Mouse (Mus musculus) neural tube, embryonic 11.5 days (tissue): ENCODE measurements around the gene Kif13a. TPM values are rescaled to one million over a fixed set of nuclear protein-coding genes. Genes with fewer than 3 reads are reported as not detected.

Experiments
- ATAC-seq: fragments of 200-750 bp; cut with Nextera tagmentation; 2 replicates; pipeline ENCODE4 v1.8.0; 2017; ENCODE audit warnings: moderate number of reproducible peaks, mild to moderate bottlenecking, moderate TSS enrichment, moderate library complexity; ENCODE audit not compliant: insufficient read depth, low FRiP score, low TSS enrichment
- DNase-seq: peaks from one replicate; pipeline ENCODE4 v3.0.0-alpha.2; 2015; ENCODE audit warnings: low spot score
- H3K27ac ChIP-seq: fragments of 300-500 bp; sonication (generic); 2 replicates; pipeline ENCODE4 v1.5.1; 2014; ENCODE audit warnings: low read depth, mild to moderate bottlenecking, low read length
- H3K27me3 ChIP-seq: fragments of 300-500 bp; sonication (generic); 2 replicates; pipeline ENCODE4 v1.6.1; 2014; ENCODE audit warnings: mild to moderate bottlenecking, low read length, mixed read lengths; ENCODE audit not compliant: control insufficient read depth, insufficient read depth
- H3K36me3 ChIP-seq: fragments of 300-500 bp; sonication (generic); 2 replicates; pipeline ENCODE4 v1.6.1; 2014; ENCODE audit warnings: mild to moderate bottlenecking, low read length, moderate library complexity, mixed read lengths; ENCODE audit not compliant: control insufficient read depth, insufficient read depth
- H3K4me1 ChIP-seq: fragments of 300-500 bp; sonication (generic); 2 replicates; pipeline ENCODE4 v1.6.1; 2014; ENCODE audit warnings: low read length, mixed read lengths; ENCODE audit not compliant: control insufficient read depth, insufficient read depth
- H3K4me2 ChIP-seq: fragments of 300-500 bp; sonication (generic); 2 replicates; pipeline ENCODE4 v1.6.1; 2014; ENCODE audit warnings: low read depth, mild to moderate bottlenecking, moderate library complexity
- H3K4me3 ChIP-seq: fragments of 300-500 bp; sonication (generic); 2 replicates; pipeline ENCODE4 v1.5.1; 2014; ENCODE audit warnings: low read depth, low read length
- H3K9ac ChIP-seq: fragments of 300-500 bp; sonication (generic); 2 replicates; pipeline ENCODE4 v1.6.1; 2014; ENCODE audit warnings: mild to moderate bottlenecking, low read length
- H3K9me3 ChIP-seq: fragments of 300-500 bp; sonication (generic); 2 replicates; pipeline ENCODE4 v1.6.1; 2016; ENCODE audit warnings: low read length; ENCODE audit not compliant: control insufficient read depth
- WGBS: fragments of 180-500 bp; shearing (Covaris S2); extraction: QIAGEN DNeasy Blood & Tissue Kit; methylation state at CpG from one replicate; pipeline ENCODE4 v1.1.7; 2014; 5-methylcytosine and 5-hydroxymethylcytosine counted together
- polyA plus RNA-seq: library from polyadenylated mRNA; unstranded; fragments of >200 nt; fragmentation: Nextera tagmentation; extraction: Ambion mirVana; gene quantifications from 2 replicates; pipeline ENCODE4 v1.2.1, GENCODE M21; 2014

Gene Kif13a
- polyA plus RNA-seq, 1 experiment from 2014 or later: 23.0 TPM

DNA sequence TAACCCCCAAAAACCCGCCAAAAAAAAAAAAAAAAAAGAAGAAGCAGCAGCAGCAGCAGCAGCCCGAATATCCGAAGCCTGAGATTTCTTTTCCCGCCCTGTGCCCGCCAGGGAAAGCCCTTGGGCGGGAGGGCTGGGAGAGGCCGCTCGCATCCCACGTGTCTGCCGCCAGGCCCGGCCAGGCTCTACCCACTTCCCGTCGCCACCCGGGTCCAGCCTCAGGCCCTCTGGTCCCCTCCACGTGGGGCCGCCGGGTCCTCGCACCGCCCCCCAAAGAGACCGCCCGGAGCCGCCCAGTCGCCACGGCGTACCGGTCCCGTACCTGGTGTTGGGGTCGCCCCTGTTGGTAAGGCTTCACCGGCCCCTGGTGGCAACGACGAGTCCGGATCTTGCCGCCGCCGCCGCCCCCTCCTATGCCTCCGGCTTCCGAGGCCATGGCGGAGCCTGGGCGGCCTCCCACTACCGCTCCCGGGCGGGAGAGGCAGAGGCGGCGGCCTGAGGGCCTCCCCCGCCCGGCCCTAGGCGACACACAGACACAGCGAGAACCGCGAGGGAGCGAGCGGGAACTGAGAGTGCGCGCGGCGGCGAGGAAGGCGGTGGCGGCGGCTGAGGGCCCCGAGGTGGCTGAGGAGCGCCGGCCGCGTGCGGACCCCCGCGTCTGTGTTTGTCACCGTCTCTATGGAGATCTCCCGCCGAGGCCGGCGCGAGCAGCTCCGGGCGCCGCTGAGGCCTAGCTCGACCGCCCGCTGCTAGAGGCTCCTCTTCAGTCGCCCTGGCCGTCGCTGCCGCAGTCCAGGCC is 202.4 kb downstream of the Kif13a start:
- peak overlapping the region; percentile 55 for H3K4me2 ChIP-seq
- under 1% methylated on average over 75 of the region's 85 CpGs for WGBS
- DNase-seq (peak; percentile 72), ATAC-seq (peak; percentile 88)
- no peaks in the 10 kb centered on the region for H3K27me3 ChIP-seq
- H3K4me1 ChIP-seq: 0 out of 2 replicates have a peak, but pooled peaks cover 5% of the 10 kb centered on the region
- H3K27ac ChIP-seq: peak overlapping the region; percentile 93
- H3K9me3 ChIP-seq: no peaks in the 10 kb centered on the region
- no peaks in the 10 kb centered on the region for H3K36me3 ChIP-seq
- peak overlapping the region; percentile 94 for H3K9ac ChIP-seq
- H3K4me3 ChIP-seq: peak overlapping the region; percentile 99

DNA sequence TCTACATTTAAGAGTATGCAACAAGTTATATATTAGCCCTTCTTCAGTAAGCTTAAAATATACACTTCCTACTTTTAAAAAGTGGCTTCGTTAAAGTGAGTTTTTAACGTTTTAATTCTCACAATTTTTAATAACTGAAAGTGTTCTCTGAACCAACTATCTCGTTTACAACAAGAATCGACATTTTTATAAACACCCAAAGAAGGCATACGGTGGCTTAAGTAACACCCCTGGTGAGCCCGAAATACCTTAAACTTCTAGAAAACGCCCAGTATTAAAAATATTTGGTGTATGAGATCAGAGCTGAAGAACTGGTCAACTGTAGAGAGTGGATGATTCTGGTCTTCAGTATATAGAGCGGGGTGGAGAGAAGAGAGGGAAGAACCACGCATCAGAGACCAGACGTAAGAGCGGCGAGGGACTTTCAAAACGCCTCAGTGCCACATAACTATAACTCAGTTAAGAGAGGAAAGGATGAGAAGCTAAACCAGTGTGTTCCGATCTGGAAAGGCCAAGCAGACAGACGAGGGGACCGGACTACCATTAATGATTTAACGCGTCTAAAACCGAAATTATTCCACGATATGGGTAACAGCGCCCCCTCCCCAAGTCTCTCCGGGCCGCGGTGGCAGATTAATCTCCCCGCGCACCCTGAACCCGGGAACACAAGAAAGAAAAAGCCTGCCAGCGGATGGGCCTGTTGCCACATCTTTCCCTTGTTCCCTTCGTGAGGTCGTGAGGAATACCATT is 203.2 kb downstream of the Kif13a start:
- under 1% methylated on average over 30 of the region's 30 CpGs for WGBS
- Histone ChIP-seq H3K9ac (peak overlapping the region; percentile 94), H3K27me3 (no peaks in the 10 kb centered on the region), H3K4me1 (0 out of 2 replicates have a peak, but pooled peaks cover 5% of the 10 kb centered on the region), H3K4me3 (peak overlapping the region; percentile 99), H3K4me2 (peak overlapping the region; percentile 55), H3K27ac (peak overlapping the region; percentile 93), H3K36me3 (no peaks in the 10 kb centered on the region), H3K9me3 (no peaks in the 10 kb centered on the region)
- DNase-seq (peak; percentile 37), ATAC-seq (no peak)

DNA sequence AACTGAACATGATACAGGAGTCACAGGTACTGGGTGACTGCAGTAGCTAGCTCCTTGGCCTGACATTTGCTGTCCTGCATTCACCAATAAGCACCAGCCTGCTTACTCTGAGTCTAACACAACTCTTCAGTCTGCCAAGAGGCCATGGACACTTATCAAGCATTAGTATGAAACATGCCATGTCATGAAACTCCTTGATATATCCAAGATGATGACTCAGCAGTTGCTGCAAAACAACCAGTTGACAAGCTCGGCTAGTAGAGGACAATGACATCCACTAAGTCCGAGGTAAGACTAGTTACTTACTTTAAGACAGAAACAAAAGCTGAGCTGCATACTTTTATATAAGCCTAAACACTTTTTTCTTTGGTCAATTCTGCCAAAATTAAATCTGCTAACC is 204.4 kb downstream of the Kif13a start:
- H3K27me3 ChIP-seq: no peaks in the 10 kb centered on the region
- WGBS: 56% methylated on average over 2 of the region's 2 CpGs
- H3K9ac ChIP-seq: no peak overlapping the region
- no peak overlapping the region for H3K4me2 ChIP-seq
- no peak overlapping the region; the same call in 1 of the 2 replicates for H3K4me3 ChIP-seq
- 0 out of 2 replicates have a peak, but pooled peaks cover 5% of the 10 kb centered on the region for H3K4me1 ChIP-seq
- no peaks in the 10 kb centered on the region for H3K9me3 ChIP-seq
- DNase-seq (no peak), ATAC-seq (no peak)
- no peaks in the 10 kb centered on the region for H3K36me3 ChIP-seq
- no peak overlapping the region for H3K27ac ChIP-seq

DNA sequence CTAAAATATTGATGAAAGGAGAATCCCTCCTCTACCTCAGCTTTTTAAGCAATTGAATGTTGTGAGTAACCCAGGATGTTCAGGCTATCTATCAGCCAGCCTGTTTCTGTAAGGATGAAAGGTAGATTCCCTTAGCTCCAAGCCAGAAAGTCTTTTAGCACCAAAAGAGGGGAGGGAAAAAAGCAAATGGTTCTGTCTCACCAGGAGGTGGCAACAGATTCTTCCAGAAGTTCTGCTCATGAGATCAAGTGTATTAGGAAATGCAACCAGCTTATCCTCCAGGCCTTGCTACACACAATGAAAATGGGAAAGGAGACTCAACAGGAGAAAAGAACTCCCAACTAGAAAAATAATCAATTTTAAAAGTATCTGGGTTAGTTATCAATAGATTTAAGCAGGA is 205.3 kb downstream of the Kif13a start:
- no peak for ATAC-seq
- Histone ChIP-seq H3K27me3 (no peaks in the 10 kb centered on the region), H3K9me3 (no peaks in the 10 kb centered on the region), H3K27ac (no peak overlapping the region), H3K9ac (no peak overlapping the region), H3K4me3 (no peak overlapping the region), H3K36me3 (no peaks in the 10 kb centered on the region), H3K4me2 (0 out of 2 replicates have a peak overlapping the region, but pooled peaks have one; percentile 2), H3K4me1 (0 out of 2 replicates have a peak, but pooled peaks cover 5% of the 10 kb centered on the region)
- no peak for DNase-seq

DNA sequence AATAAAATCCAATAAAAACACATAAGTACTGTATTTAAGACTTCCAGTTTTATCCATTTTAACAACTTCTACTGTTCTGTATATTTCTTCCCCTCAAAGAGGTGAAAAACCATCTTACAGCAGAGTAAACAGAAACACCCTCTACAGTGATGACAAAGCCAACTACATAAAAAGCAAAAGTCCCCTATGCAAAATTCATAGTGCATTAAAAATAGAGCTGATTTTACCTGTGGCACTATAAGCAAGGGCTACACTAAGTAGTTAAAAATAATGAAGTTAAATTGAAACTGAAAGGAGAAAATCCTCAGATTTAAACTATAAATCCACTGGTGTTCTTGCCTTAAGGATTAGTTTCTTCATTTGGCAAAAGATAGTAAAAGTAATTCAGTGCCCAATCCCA is 208.7 kb downstream of the Kif13a start:
- Histone ChIP-seq H3K9ac (no peak overlapping the region), H3K4me2 (no peak overlapping the region), H3K36me3 (no peaks in the 10 kb centered on the region), H3K4me1 (0 out of 2 replicates have a peak, but pooled peaks cover 5% of the 10 kb centered on the region), H3K4me3 (no peak overlapping the region), H3K9me3 (no peaks in the 10 kb centered on the region), H3K27me3 (no peaks in the 10 kb centered on the region), H3K27ac (no peak overlapping the region)
- ATAC-seq (no peak), DNase-seq (no peak)

DNA sequence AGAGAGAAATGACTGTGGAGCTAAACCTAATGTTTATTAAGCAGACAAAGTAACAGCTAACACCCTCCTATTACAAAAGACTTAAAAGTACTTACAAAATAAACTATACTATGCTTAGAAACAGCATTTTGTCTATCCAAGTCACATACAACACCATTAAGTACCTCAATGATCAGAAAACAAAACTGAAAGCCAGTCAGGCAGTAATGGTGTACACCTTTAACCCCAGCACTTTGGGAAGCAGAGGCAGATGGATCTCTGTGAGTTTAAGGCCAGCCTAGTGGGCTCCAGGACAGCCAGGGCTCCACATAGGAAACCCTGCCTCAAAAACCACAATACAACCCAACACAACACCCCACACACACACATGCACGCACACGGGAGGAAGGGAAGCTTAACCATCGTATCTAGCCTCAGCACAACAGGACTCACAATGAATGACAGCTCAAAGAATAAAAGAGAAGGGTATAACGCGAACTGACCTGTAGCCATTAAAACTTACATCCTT is 210.7 kb downstream of the Kif13a start:
- Histone ChIP-seq H3K9me3 (no peaks in the 10 kb centered on the region), H3K4me1 (no peaks in the 10 kb centered on the region), H3K27me3 (no peaks in the 10 kb centered on the region), H3K36me3 (no peaks in the 10 kb centered on the region), H3K4me2 (no peak overlapping the region), H3K9ac (no peak overlapping the region), H3K4me3 (no peak overlapping the region), H3K27ac (no peak overlapping the region)
- WGBS: 87% methylated on average over 5 of the region's 5 CpGs
- ATAC-seq (no peak), DNase-seq (no peak)

DNA sequence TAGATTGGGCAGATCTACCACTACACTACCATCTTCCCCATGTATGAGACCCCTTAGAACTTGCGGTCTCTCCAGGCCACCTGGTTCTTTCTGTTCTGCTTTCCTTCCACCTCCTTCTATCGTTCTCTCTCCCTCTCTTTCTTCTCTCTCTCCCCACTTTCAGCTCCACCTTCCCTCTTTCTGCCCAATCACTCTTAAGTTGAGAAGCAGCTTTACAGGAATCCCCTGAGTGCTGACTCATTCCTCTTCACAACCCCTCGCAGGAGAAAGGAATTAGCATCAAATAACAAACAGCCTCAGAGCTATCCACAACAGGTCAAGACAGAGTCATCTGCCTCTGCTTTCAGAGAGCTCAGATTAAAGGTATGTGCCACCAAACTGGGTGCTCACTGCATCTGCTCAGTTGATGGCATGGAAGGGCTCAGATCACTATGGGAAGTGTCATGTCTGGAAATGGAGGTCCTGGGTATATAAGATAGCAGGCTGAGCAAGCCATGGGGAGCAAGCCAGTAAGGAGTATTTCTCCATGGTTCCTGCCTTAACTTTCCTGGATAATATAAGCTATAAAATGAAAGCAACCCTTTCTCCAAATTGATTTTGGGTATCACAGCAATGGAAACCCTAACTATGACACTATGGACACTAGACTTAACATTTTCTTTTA is 213.6 kb downstream of the Kif13a start:
- no peak overlapping the region for H3K9ac ChIP-seq
- no peak overlapping the region for H3K27ac ChIP-seq
- H3K27me3 ChIP-seq: no peaks in the 10 kb centered on the region
- no peaks in the 10 kb centered on the region for H3K9me3 ChIP-seq
- 81% methylated on average over 3 of the region's 3 CpGs for WGBS
- no peak overlapping the region for H3K4me2 ChIP-seq
- H3K4me1 ChIP-seq: no peaks in the 10 kb centered on the region
- no peak for ATAC-seq
- H3K4me3 ChIP-seq: no peak overlapping the region
- peaks cover 2% of the 10 kb centered on the region; the same call in 1 of the 2 replicates for H3K36me3 ChIP-seq
- no peak for DNase-seq

DNA sequence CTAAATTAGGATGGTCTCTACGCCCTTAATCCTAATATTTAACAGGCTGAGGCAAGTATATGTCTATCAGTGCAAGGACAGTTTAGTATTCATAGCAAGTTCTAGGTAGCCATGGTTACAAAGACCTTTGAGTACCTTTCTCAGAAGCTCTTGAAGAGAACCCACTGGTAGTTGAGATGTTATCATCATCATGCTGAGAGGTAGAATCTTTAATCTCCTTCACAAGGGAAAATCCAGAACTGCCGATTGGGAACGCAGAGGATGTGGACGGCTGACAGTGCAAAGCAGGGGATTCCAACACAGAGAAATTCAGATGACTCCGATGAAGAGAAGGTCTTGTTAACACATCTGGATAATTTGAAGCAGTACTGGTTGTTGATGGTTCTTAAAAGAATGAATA is 216.2 kb downstream of the Kif13a start:
- Histone ChIP-seq H3K36me3 (peaks cover 8% of the 10 kb centered on the region), H3K4me3 (no peak overlapping the region), H3K27me3 (no peaks in the 10 kb centered on the region), H3K27ac (no peak overlapping the region), H3K4me2 (no peak overlapping the region), H3K9me3 (no peaks in the 10 kb centered on the region), H3K4me1 (no peaks in the 10 kb centered on the region), H3K9ac (no peak overlapping the region)
- no peak for ATAC-seq
- no peak for DNase-seq
- WGBS: 97% methylated on average over 5 of the region's 5 CpGs
